Mouse (Mus musculus): Measurements from ENCODE around the gene Irx4. TPM values are rescaled to one million over a fixed set of nuclear protein-coding genes. Genes with fewer than 3 reads are reported as not detected.

The Irx4 gene
- total RNA-seq, 2 experiments from 2014 or later = not detected

Other genes with a start within 250 kb of the Irx4 start
- 10 to 100 TPM; 30.2 to 37.9 TPM for gene Mrpl36, start 68.0 kb downstream of the Irx4 start, total RNA-seq (2021)
- 100 to 1,000 TPM; 164 to 169 TPM for gene Ndufs6, start 68.1 kb downstream of the Irx4 start, total RNA-seq (2021)
- 10 to 100 TPM; 35.0 to 37.7 TPM for gene Lpcat1, start 206.7 kb downstream of the Irx4 start, total RNA-seq (2021)

All from layer of hippocampus, adult 18-20 months (tissue).